Mouse (Mus musculus) neural tube, embryonic 14.5 days (tissue): ENCODE results near the gene Atcay. TPM values are rescaled to one million over a fixed set of nuclear protein-coding genes. Genes with fewer than 3 reads are reported as not detected.

Experiments
- ATAC-seq: fragments of 200-750 bp; cut with Nextera tagmentation; 2 replicates; pipeline ENCODE4 v1.8.0; 2017; ENCODE audit warnings: low read depth, mild to moderate bottlenecking, moderate TSS enrichment, moderate library complexity
- H3K27ac ChIP-seq: fragments of 300-500 bp; sonication (generic); 2 replicates; pipeline ENCODE4 v1.5.1; 2014; ENCODE audit warnings: low read depth, mild to moderate bottlenecking, control low read depth, low read length, moderate library complexity, mixed read lengths
- H3K27me3 ChIP-seq: fragments of 300-500 bp; sonication (generic); 2 replicates; pipeline ENCODE4 v1.6.1; 2014; ENCODE audit warnings: low read length; ENCODE audit not compliant: control insufficient read depth, insufficient read depth
- H3K36me3 ChIP-seq: fragments of 300-500 bp; sonication (generic); 2 replicates; pipeline ENCODE4 v1.6.1; 2014; ENCODE audit warnings: low read length, mixed read lengths; ENCODE audit not compliant: control insufficient read depth, insufficient read depth
- H3K4me1 ChIP-seq: fragments of 300-500 bp; sonication (generic); 2 replicates; pipeline ENCODE4 v1.6.1; 2014; ENCODE audit warnings: low read length; ENCODE audit not compliant: control insufficient read depth, insufficient read depth
- H3K4me2 ChIP-seq: fragments of 300-500 bp; sonication (generic); 2 replicates; pipeline ENCODE4 v1.6.1; 2014; ENCODE audit warnings: mild to moderate bottlenecking, low read depth, low read length, control low read depth
- H3K4me3 ChIP-seq: fragments of 300-500 bp; sonication (generic); 2 replicates; pipeline ENCODE4 v1.5.1; 2014; ENCODE audit warnings: low read depth, low read length, control low read depth, mixed read lengths
- H3K9ac ChIP-seq: fragments of 300-500 bp; sonication (generic); replicated peaks from 2 replicates; pipeline ENCODE4 v1.6.1; 2014; ENCODE audit warnings: low read depth, mild to moderate bottlenecking, control low read depth, low read length, mixed read lengths
- H3K9me3 ChIP-seq: fragments of 300-500 bp; sonication (generic); 2 replicates; pipeline ENCODE4 v1.6.1; 2016; ENCODE audit warnings: low read length; ENCODE audit not compliant: control insufficient read depth
- WGBS: fragments of 180-500 bp; shearing (Covaris S2); extraction: QIAGEN DNeasy Blood & Tissue Kit; methylation state at CpG from one replicate; pipeline ENCODE4 v1.1.7; 2014; 5-methylcytosine and 5-hydroxymethylcytosine counted together
- polyA plus RNA-seq: library from polyadenylated mRNA; unstranded; fragments of >200 nt; fragmentation: Nextera tagmentation; extraction: Ambion mirVana; gene quantifications from 2 replicates; pipeline ENCODE4 v1.2.1, GENCODE M21; 2014

Atcay gene
- polyA plus RNA-seq, 1 experiment from 2014 or later: 84.8 TPM

DNA sequence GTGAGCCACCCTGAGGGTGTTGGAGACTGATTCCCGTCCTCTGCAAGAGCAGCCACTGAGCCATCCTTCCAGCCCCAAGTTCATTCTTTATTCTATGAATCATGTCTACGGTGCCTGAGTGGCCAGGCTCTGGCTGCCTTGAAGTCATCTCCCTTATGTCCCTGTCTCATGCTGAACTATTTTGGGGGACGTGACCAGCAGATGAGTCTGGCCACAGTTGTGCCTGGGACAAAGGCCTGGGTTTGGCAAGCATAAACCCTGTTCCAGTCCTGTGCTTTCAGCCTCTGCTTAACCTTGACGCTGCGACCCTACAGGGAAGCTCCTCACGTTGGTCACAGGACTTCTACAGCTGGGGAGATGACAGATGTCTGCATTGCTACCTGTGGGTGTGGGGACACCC, 33.3 kb downstream of the Atcay start:
- Histone ChIP-seq H3K36me3 (no peaks in the 10 kb centered on the region), H3K9me3 (no peaks in the 10 kb centered on the region), H3K27me3 (no peaks in the 10 kb centered on the region), H3K4me3 (no peak overlapping the region), H3K9ac (no peak overlapping the region), H3K4me2 (no peak overlapping the region), H3K4me1 (peaks cover 5% of the 10 kb centered on the region), H3K27ac (no peak overlapping the region)
- WGBS: 54% methylated on average over 6 of the region's 6 CpGs
- ATAC-seq: no peak

DNA sequence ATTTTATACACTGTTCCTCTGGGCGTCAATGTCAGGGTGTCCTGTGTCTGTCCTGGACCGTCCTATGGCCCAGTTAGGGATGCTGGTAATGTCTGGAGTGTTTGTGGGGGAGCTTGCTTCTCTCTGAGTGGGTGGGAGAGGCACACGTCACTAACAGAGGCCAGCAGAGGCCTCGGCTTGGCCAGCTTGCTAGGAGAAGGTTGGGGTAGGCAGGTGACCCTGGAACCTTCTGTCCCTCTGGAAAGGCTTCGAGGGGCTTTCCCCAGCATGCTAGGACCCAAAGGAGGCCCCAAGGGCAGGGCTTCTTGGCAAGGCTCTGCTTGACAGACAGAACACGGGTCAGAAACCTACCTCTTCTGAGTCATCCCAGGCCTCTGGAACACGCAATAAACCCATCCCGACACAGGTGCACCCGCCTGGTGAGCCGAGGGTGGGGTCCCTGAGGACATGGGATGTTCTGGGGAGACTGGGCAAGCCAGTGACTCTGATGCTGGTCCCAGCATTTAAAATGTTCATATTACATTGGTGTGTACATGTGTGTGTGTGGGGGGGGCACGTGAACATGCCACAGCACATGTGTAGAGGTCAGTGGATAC, 34.1 kb downstream of the Atcay start:
- Histone ChIP-seq H3K9ac (no peak overlapping the region), H3K4me2 (no peak overlapping the region), H3K9me3 (no peaks in the 10 kb centered on the region), H3K4me1 (peaks cover 5% of the 10 kb centered on the region), H3K4me3 (no peak overlapping the region), H3K27me3 (no peaks in the 10 kb centered on the region), H3K27ac (no peak overlapping the region), H3K36me3 (no peaks in the 10 kb centered on the region)
- ATAC-seq: no peak
- 70% methylated on average over 11 of the region's 11 CpGs for WGBS

DNA sequence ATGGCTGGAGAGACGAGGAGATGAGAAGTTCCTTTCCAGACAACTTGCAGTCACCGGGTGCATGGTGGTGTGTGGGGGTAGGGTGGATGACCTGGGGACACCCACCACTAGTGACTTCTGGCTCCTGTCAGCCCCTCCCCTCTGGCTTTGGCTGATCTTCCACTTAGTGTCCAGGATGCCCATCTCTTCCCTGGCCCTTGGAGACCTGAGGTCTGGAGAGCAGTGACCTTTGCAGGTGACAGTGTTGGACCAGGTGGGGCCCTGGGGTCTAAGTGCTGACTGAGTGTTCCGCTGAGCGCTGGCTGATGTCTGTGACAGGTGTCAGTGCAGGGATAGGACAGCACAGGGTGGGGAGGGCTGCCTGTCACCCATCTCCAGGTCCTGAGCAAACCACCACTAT, 35.3 kb downstream of the Atcay start:
- peaks cover 4% of the 10 kb centered on the region for H3K36me3 ChIP-seq
- 64% methylated on average over 4 of the region's 4 CpGs for WGBS

DNA sequence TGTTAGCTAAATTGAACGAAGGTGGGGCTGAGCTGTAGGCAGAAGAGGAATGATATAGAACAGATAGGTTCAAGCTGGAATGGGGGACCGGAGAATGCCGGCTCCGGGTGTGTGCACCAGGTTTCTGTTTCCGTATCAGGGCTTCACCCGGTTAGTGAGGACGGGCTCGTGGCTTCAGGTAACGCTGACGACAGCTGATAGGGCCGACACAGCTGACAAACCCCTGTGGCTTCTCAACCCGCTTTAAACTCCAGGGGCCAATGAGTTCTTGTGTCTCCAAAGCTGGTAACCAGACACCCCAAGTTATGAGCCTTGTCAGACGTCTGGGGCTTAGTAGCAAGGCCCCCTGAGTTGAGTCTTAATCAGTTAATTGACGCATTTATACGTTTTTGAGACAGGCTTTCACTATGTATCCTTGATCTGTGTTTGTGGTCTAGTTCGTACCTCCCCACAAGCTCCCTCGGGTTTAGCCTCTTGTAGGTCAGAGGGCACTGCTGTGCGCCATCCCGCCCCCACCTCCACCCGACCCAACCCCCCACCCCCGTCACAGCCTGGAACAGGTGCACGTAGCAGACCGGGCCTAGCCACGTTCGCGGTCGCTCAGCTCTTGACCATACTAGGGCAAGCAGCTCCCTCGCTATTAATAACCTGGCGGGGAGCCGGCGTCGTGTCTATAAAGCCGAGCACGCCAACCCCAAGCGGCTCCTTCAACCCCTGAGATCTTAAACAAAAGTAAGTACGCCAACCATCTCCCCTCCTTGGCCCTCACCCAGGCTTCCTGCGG, 36.5 kb downstream of the Atcay start:
- Histone ChIP-seq H3K9ac (no peak overlapping the region), H3K4me2 (no peak overlapping the region), H3K9me3 (no peaks in the 10 kb centered on the region), H3K27me3 (no peaks in the 10 kb centered on the region), H3K4me1 (peaks cover 5% of the 10 kb centered on the region), H3K27ac (no peak overlapping the region), H3K36me3 (peaks cover 10% of the 10 kb centered on the region), H3K4me3 (no peak overlapping the region)
- 17% methylated on average over 37 of the region's 37 CpGs for WGBS
- ATAC-seq: no peak

More for the DNA sequence above, 35.3 kb downstream of the Atcay start:
- Histone ChIP-seq H3K4me2 (no peak overlapping the region), H3K4me1 (peaks cover 5% of the 10 kb centered on the region), H3K27me3 (no peaks in the 10 kb centered on the region), H3K9ac (no peak overlapping the region), H3K4me3 (no peak overlapping the region), H3K9me3 (no peaks in the 10 kb centered on the region), H3K27ac (no peak overlapping the region)
- no peak for ATAC-seq

GRCm38 (mm10) chr10:81192968-81193501, 37.6 kb downstream of the Atcay start:
- Histone ChIP-seq H3K27ac (peak overlapping the region; percentile 97), H3K27me3 (no peaks in the 10 kb centered on the region), H3K9ac (peak overlapping the region; percentile 78), H3K4me3 (peak overlapping the region; percentile 56), H3K9me3 (no peaks in the 10 kb centered on the region), H3K4me2 (peak overlapping the region; percentile 98), H3K4me1 (peaks cover 5% of the 10 kb centered on the region), H3K36me3 (peaks cover 10% of the 10 kb centered on the region)
- no peak; the same call in none of the 2 replicates for ATAC-seq
- 5% methylated on average over 19 of the region's 19 CpGs for WGBS

GRCm38 (mm10) chr10:81192270-81192967, 38.2 kb downstream of the Atcay start:
- Histone ChIP-seq H3K36me3 (peaks cover 12% of the 10 kb centered on the region), H3K27me3 (no peaks in the 10 kb centered on the region), H3K9ac (peak overlapping the region; percentile 78), H3K4me3 (peak overlapping the region; percentile 56), H3K4me1 (peaks cover 5% of the 10 kb centered on the region), H3K9me3 (no peaks in the 10 kb centered on the region), H3K4me2 (peak overlapping the region; percentile 98), H3K27ac (peak overlapping the region; percentile 97)
- WGBS: under 1% methylated on average over 92 of the region's 93 CpGs
- peak; percentile 87 for ATAC-seq

- H3K4me3 ChIP-seq: peak overlapping the region; percentile 56
- H3K27ac ChIP-seq: peak overlapping the region; percentile 97
- WGBS: 92% methylated on average over 18 of the region's 18 CpGs
- no peaks in the 10 kb centered on the region for H3K9me3 ChIP-seq
- peaks cover 5% of the 10 kb centered on the region for H3K4me1 ChIP-seq
- H3K27me3 ChIP-seq: no peaks in the 10 kb centered on the region
- no peak overlapping the region for H3K9ac ChIP-seq
- H3K36me3 ChIP-seq: peaks cover 16% of the 10 kb centered on the region
- H3K4me2 ChIP-seq: peak overlapping the region; percentile 98
- no peak for ATAC-seq
Observed at GRCm38 (mm10) chr10:81191342-81191982, 39.2 kb downstream of the Atcay start.

- Histone ChIP-seq H3K27me3 (no peaks in the 10 kb centered on the region), H3K36me3 (peaks cover 16% of the 10 kb centered on the region), H3K27ac (no peak overlapping the region), H3K4me2 (no peak overlapping the region), H3K4me1 (peaks cover 5% of the 10 kb centered on the region), H3K9ac (no peak overlapping the region), H3K9me3 (no peaks in the 10 kb centered on the region), H3K4me3 (no peak overlapping the region)
- 68% methylated on average over 6 of the region's 6 CpGs for WGBS
- no peak for ATAC-seq
Observed at GRCm38 (mm10) chr10:81190912-81191321, 39.7 kb downstream of the Atcay start.
